Mouse (Mus musculus) bone marrow macrophage, adult 2 months (primary cell): ENCODE measurements around the gene Cd3eap.

Source experiments
- CTCF ChIP-seq: IDR thresholded peaks from 2 replicates; pipeline ENCODE4 v1.5.1; 2012; ENCODE audit warnings: low read depth, mild to moderate bottlenecking, low read length, moderate library complexity
- POLR2A ChIP-seq: IDR thresholded peaks from 2 replicates; pipeline ENCODE4 v1.6.1; 2012; ENCODE audit warnings: mild to moderate bottlenecking, low read depth, low read length, borderline replicate concordance

GRCm38 (mm10) chr7:19331910-19332309 is 27.4 kb downstream of the Cd3eap start:
- no peak for TF ChIP-seq POLR2A
- no peak for TF ChIP-seq CTCF
